Mouse (Mus musculus) cerebellum, adult 11 months (tissue): ENCODE data around the gene Ubqln4.
A peak's percentile ranks its signal among the peaks of the same experiment; 100 is the strongest.
"Not testable (repeated sequence)": the region's sequence is repeated elsewhere in the genome, so short reads cannot be mapped to it uniquely, and the experiment has no call there.

Source experiments
- DNase-seq: peaks from one replicate; pipeline ENCODE4 v3.0.0; 2022

The Ubqln4 gene

DNA sequence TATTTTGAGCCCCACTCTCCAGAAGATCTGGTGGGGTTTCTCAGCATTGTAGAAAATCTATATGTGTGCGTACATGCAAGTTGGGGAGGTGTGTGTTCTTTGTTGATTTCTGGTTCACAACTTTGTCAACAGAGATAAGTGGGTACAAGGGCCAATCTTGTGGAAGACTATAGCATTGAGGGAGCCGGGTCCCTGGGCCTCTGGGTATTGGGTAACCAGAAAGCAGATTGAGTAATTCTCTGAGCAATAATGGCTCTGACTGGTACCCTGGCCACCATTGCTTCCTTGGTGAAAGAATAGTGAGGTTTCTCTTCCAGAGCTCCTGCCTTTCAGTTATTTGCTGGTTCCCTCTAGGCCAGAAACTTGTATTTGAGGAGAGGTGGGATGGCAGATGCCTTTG is 15.5 kb downstream of the Ubqln4 start:
- no peak for DNase-seq

DNA sequence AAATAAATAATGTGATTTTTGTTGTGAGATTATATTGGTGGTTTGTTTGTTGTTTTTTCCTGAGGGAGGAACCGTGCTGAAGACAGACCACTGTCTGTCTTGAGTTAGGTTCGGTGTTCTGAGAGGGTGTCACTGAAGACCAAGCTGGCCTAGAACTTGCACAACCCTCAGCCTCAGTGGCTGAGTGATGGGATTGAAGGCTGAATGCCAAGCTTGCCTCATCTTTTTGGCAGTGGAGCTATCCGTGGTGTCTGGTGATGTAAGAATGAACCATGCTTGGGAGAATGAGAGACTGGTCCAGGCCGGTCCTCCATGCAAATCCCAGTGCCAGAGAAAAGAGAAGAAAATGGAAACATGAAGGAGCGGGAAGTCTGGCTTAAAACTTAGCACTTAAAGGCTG is 16.1 kb downstream of the Ubqln4 start:
- no peak for DNase-seq

DNA sequence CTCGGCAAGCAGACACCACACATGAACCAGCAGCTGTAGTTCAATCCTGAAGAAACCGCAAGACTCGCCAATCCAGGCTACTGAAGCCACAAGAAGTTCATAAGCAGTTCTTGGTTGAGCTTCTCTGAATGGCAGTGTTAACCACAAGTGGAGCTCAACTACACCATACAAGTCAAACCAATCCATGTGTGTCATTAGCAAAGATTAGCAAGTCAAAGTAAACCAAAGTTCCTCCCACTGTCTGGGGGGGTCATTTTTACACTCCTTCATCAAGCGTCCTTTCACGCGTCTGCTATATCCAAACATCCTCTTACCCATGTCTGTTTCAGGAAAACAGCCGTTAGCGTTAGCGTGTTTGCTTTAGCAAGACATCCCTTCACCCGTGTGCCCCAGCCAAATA is 16.8 kb downstream of the Ubqln4 start:
- no peak for DNase-seq

DNA sequence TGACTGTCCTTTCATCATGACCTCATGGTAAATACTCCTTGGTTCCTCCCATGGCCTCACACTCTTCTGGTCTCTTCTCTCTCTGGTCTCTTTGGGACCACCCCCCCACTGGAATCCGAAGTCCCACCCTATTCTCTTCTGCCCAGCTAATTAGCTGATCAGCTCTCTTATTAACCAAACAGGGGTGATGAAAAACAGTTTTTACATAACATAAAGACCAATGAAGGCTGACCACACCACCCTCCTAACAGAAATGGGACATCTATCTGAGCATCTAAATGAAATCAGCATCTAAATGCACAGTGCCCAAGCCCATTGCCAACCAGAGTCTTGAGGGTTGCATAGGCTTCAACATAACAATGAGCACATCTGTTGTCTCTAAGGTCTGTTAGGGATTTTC is 18.3 kb downstream of the Ubqln4 start:
- no peak for DNase-seq

DNA sequence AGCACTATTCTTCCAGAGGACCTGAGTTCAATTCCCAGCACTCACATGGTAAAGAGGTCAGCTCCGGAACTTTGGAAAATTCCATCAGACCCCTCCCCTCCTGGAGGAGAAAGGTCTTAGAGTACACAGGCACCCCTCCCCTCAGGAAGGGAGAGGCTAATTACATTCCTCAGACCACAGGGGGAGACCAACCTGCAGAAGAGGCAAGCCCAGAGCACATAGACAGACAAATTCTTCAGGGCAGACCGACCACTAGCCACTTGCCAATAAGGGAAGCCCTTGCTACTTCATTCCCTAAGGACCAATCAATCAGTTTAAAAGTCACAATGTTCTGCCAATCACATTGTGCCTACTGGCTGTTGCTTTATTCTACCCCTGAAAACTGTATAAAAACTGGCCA is 19.3 kb downstream of the Ubqln4 start:
- DNase-seq = no peak

DNA sequence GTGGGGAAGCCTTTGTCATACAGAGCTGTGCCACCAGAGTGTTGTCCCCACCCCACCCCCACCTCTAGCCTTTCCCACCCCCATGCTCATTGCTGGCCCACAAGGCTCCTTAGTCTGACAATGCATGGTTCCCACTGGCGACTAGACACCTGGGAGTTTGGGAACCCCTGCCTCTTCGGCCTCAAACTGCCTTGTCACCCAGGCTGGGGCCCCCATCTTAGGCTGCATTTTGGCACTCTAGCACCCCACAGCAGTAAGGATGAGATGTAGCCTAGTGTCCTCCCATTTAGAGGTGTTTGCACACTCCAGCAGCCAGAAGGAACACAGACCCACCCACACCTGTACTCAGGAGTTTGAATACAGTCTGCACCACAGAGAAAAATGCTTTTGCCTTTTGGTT is 20.3 kb downstream of the Ubqln4 start:
- no peak for DNase-seq

DNA sequence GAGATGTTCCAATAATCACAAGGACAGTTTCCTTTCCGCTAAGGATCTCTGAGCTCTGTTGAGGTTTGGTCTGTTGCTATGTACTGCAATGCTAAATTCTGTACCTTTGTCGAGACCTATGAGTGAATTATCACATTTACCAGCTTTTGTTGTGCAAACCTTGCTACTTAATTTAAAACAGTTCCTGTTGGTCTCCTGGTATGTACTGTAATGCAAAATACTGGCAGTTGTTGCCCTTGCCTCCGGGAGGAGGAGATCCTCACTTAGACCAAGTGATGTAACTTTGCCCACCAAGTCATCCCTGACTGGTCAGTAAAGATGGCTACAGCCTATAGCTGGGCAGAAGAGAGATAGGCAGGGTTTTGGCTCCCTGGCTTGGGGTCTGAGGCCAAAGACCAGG is 22.0 kb downstream of the Ubqln4 start, which contains the start of gene Ssr2:
Gene Ssr2 (plus strand): TSS at position 337 of the 400 bp plus-strand sequence.
- no peak for DNase-seq

DNA sequence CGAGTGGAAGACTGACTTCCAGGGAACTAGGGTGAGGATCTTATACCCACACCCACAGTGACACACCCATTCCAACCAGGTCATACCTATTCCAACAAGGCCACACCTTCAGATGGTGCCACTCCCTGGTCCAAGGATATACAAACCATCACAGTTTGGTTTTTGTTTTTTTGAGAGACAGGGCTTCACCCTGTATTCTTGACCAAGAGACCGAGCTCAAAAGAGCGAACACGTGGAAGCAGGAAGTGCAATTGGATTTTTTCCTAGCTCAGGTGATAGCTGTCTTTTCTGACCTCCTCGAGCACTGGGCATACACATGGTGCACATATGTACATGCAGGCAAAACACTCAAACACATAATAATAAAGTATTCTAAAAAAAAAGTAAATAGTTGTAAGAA is 24.3 kb downstream of the Ubqln4 start:
- DNase-seq = not testable (repeated sequence)

DNA sequence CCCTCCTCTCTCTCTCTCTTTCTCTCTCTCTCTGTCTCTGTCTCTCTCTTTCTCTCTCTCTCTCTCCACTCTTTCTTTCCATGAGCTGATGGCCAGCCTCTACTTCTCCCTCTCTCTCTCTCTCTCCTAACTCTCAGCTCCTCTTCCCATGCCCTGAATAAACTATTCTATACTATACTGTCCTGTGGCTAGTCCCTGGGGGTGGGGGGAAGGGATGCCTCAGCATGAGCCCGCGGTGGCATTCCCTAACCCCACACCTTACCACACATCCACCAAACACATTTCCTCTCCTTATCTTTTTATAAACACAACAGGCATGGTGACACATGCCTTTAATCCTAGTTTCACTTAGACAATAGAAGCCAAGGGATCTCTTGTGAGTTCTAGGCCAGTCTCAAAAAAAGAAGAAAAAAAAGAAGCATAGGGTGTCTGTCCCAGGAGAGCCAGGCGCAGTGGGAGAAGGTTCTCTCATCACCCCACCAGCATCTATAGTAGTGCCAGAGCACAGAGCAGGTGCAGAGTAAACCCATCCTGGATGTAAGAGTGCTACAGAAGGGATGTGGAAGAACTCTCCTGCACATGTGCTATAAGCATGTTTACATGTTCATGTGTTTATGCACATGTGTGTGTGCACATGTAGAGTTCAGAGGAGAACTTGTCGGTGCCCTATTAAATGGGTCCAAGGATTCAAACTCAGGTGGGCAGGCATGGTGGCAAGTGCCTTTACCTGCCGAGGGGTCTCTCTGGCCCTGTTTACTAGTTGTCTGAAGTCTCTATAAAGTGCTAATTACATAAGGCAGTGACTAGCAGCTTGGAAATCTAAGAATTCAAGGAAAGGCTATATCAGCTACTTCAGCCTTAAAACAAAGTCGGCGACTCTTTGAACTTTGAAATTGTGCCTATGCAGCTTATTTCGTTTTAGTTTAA is 25.2 kb downstream of the Ubqln4 start:
- DNase-seq = no peak

DNA sequence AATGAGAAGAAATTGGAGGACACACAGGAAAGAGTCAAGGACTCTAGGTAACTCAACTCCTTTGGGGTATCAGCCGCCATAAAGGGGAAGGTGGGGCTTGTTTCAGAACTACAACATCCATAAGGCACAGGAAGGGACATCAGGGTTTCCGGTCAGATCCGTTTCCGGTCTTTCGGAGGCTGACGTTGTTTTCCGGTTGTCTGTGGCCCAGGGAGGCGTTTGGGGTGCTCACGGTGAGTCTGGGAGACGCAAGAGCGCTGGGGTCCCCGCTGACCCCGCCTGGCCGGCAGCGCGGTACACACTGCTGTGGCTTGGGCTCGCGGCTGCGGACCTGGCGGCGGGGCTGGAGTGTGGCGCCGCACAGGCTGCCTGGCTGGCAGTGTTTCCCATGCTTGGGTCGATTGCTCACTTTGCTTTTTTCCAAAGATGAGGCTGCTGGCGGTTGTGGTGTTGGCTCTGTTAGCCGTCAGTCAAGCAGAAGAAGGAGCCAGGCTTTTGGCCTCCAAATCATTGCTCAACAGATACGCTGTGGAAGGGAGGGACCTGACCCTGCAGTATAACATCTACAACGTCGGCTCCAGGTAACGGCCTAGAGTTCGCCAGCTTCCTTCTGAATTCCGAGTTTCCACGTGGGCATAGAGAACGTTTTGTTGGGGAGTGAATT is 26.0 kb downstream of the Ubqln4 start:
- DNase-seq = peak; percentile 74

DNA sequence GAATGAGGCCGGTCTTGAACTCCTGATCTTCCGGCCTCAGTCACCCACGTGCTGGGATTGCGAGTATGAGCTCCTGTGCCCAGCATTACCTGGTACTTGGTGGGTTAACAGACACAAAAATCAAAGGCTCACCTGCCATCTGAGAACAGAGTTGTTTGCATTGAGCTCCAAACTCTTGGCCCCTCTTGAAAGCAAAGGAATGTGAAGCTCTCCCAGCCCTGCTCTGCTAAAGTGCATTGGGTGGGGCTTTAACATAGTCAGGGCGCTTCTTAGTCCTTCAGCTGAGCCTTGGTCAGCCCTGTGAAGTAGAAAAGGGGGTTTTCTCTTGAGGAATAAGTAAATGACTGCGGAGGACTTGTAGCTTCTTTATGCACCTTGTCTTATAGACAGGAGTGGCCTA is 32.2 kb downstream of the Ubqln4 start:
- no peak for DNase-seq

DNA sequence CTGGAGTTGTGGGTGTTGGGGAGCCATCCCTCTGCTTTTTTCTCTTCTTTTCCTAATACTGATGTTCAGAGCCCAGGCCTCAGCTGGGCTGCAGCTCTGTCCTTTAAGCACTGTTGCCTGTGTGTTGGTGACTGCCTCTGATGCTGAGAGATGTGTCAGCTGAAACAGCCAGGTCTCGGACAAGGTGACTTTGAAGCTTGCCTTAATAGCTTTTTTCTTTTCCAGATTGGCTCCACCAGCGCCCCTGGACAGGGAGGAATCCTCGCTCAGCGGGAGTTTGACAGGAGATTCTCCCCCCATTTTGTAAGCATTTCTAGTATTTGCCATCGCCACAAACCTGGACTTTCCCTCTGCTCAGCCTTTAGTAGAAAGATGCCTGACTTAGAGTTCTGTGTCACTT is 33.1 kb downstream of the Ubqln4 start:
- no peak for DNase-seq

DNA sequence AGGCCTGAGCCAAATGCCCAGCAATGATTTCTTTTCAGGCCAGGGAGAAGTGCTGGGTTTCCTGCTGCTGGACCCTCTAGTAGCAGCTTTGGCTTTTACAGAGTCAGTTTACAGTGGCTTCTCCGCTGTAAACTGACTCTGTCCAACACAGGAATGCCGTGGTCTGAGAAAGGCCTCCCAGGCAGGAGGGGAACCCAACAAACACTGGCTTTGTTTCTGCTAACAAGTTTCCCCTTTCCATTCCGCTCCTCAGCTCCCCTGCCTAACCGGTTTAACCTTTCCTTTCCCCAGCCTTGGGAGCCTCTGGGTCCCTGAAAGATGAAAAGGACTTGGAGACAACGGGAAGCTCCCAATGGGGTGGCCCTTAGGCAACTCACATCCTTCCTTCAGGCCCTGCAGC is 36.7 kb downstream of the Ubqln4 start:
- no peak for DNase-seq

DNA sequence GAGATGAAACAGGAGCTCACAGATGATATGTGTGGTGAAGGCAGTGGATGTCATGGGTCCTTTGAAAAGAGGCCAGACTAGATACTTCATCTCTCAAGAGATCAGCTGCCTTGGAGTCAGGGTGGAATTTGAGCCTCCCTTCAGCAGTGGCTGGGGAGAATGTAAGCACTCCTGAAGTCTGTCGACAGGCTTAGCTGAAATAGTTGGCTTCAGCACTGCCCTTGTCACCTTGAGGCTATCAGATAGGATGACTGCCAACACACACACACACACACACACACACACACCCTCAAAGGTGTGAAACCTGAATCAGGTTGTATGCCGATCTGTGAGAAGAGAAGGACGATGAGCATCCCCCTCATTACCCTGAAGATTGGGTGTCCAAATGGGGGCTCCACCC is 37.5 kb downstream of the Ubqln4 start:
- no peak for DNase-seq

DNA sequence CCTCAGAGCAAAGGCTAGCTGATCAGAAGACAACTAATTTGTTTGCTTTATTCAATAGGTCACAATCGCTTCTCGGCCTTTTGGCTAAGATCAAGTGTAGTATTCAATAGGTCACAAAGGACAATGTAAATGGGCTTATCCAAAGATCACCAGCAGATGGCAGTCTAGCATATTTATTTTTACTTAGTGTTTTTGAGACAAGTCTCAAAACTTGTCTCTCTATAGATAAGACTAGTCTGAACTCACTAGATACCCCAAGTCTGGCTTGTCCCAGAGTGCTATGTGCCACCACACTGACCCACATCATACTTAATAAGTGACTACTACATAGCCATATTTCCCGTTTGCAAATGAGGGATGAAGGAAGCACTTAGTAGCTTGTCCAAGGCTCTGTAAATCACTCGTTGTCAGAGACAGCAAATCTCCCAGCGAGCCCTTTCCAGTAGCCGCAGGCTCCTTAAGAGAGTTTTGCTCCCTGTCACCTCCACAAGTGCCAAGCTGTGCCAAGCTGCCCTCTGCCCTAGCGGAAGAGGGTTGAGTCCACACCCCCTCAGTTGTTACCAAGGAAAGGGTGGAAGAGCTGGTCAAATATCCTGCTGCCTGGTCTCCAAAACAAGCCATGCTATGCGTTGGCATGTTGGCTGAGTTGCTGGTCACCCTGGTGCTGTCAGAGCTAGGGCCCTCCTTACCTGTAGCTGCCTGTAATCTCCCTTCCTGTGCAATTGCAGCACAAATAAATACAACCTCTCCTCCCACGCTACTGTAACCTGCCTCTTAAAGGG is 38.6 kb downstream of the Ubqln4 start:
- no peak for DNase-seq

DNA sequence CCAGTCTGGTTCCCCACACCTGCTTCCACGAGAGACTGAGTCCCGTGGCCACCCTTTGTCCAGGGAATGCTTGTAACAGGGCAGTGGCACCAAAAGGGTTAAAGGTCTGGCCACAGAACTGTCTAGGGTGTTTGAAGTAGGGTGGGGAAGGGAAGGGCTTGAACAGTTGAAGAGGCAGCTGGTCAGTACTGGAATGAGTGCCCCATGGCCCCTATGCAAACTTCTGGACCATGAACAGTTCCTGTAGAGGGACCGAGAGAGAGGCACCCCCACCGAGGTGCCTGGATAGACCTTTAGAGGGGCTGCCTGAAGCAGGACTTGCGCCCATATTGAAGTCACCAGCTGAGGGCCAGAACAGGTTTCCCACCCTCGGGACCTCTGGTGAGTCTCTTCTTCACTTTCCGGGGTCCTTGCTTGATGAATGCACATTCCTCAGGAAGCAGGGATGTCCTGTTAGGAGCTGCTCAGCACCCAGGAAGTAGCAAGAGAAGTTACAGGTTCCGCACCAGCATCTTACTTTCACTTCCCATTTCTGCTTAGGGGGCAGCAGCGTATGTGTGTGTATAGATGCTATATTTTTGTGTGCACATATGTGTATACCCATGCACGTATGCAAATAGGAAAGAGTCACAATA is 39.5 kb downstream of the Ubqln4 start:
- no peak for DNase-seq

DNA sequence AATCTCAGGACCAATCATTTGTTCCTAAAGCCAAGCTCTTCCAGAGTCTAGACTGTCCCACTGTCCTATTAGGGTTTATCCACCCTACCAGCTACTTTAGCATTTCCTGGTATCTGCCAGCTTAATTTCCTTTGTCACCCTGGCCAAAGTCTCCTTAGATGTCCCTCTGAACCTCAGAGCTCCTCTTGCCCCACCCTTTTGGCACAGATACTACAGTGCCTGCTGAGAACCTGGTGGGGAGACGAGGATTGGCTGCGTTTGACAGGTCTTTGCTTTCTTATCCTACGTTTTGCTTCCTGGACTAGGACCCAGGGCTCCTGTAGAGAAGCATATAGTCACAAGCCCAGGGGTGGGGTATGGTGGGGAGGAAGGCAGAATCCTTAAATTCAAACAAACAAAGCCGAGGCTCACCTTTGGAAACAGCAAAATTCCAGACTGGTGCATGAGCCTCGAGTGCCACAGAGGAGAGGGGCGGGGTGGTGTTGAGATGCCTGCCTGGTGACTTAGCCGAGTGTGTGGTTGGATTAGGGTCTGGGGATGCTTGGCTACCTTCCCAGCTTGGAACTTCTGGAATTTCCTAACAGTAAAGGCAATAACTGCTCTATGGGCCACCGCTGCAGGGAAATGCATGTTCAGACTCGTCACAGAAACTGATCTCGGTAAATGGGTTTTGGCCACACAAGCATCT is 40.5 kb downstream of the Ubqln4 start:
- DNase-seq = no peak

DNA sequence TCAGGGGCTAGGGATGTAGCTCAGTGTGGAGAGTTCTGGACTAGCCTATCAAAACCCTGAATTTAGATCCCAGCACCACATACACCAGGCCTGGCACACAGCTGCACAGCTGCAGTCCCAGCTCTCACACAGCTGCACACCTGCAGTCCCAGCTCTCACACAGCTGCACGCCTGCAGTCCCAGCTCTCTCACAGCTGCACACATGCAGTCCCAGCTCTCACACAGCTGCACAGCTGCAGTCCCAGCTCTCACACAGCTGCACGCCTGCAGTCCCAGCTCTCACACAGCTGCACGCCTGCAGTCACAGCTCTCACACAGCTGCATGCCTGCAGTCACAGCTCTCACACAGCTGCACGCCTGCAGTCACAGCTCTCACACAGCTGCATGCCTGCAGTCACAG is 43.0 kb downstream of the Ubqln4 start:
- not testable (repeated sequence) for DNase-seq

DNA sequence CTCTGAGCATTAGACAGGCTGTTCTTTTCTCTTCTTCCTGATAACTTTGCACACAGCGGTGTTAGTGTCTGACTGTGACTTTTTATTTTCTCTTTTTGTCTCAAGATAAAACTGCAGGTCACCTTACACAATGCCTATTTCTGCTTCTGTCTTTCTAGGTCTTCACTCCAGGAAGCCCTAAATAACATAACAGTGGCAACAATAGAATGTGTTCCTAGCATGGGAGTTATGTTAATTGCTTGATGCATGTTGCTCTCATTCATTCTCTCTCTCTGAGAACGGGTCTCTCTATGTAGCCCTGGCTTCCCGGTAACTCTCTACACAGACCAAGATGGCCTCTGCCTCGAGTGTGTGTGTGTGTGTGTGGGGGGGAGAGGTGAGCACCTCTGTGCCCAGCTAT is 48.9 kb downstream of the Ubqln4 start:
- DNase-seq = no peak

DNA sequence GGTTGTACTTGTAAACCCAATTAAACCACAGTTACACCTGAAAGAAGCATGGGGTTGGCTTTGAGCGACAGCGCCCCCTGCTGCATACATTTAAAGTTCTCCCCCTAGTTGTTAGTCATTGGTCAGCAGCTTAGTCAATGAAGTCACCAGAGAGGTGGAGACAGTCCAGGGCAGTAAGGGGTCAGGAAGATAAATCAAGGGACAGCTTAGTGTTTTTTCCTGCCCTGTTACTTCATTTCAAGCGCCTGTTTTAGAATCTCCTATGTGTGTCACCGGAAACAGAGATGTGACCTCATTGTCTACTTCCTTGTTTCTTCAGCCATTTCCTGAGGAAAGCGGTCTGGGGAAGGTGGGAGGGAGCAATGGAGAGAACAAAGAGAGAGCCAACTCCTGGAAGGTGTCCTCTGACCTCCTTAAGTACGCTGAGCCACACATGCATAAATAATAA is 50.2 kb downstream of the Ubqln4 start:
- peak; percentile 46 for DNase-seq

DNA sequence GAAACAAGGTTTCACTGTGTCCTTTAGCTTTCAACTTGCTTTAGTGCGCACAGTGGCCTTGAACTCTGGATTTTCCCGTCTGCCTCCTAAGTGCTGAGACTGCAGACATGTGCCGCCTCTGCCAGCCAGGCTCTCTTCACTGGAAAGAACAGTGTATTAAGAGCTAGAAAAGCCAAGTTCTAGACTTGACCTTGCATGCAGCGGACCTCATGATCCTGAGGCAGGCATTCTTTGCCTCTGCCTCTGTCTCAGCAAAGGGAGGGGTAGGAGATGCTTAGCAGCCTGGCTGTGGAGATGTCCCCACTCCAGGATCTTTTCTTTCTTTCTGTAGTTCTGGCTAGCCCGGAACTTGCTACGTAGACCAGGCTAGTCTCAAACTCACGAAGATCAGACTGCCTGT is 51.3 kb downstream of the Ubqln4 start:
- DNase-seq = no peak

DNA sequence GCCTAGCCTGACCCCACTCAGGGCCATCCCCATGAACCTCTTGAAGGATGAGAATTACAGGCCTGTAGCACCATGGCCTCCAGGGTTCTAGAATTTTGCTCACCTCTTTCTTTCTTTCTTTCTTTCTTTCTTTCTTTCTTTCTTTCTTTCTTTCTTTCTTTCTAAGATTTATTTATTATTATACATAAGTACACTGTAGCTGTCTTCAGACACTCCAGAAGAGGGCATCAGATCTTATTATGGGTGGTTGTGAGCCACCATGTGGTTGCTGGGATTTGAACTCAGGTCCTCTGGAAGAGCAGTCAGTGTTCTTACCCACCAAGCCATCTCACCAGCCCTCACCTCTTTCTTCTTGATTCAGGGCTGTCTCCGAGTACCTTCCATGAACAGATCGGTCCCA is 52.1 kb downstream of the Ubqln4 start, which contains the start of gene Arhgef2:
Gene Arhgef2 (plus strand): TSS at position 301 of the 400 bp plus-strand sequence.
- not testable (repeated sequence) for DNase-seq
